Mouse (Mus musculus) brain, embryonic 14.5 days (tissue): Measurements from ENCODE around the gene Snx10. TPM values are rescaled to one million over a fixed set of nuclear protein-coding genes. Genes with fewer than 3 reads are reported as not detected.

ENCODE experiments used
- DNase-seq: peaks from one replicate; pipeline ENCODE4 v3.0.0-alpha.2; 2011; ENCODE audit warnings: low read depth
- CTCF ChIP-seq: fragments of 200-500 bp; IDR thresholded peaks from 2 replicates; pipeline ENCODE4 v1.5.1; 2012; ENCODE audit warnings: inconsistent platforms, mild to moderate bottlenecking, moderate library complexity, borderline replicate concordance; ENCODE audit not compliant: insufficient read depth, insufficient read length; ENCODE audit errors: extremely low read depth
- POLR2A ChIP-seq: fragments of 200-500 bp; IDR thresholded peaks from 2 replicates; pipeline ENCODE4 v1.6.1; 2012; ENCODE audit warnings: mild to moderate bottlenecking, inconsistent platforms, borderline replicate concordance; ENCODE audit not compliant: poor library complexity, insufficient read depth, insufficient read length, severe bottlenecking; ENCODE audit errors: extremely low read depth
- polyA plus RNA-seq: library from polyadenylated mRNA; depleted of rRNA; stranded (reverse); fragments of >200 nt; gene quantifications from 2 replicates; pipeline ENCODE4 v1.2.3, GENCODE M21; 2012

Snx10 gene
- polyA plus RNA-seq, 1 experiment, result 23.0 TPM

DNA sequence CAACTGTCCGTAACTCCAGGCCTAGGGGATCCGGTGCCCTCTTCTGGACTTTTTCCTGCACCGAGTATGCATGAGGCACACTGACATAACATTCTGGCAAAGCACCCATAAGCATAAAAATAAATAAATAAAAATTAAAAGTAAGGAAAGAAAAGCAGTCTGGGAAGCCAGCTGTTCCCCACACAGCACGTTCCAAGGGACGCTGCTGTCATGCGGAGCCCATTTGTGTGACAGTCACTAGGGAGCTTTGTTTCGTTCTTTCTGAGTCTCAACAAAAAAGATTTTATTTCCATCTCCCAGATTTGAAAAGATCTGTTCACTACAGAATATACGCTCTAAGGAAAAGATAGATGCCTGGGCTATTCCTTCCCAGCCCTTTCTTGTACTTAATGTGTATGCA lies 45.4 kb downstream of the Snx10 start:
- peak; percentile 35 for DNase-seq
- no peak for TF ChIP-seq CTCF
- no peak for TF ChIP-seq POLR2A

DNA sequence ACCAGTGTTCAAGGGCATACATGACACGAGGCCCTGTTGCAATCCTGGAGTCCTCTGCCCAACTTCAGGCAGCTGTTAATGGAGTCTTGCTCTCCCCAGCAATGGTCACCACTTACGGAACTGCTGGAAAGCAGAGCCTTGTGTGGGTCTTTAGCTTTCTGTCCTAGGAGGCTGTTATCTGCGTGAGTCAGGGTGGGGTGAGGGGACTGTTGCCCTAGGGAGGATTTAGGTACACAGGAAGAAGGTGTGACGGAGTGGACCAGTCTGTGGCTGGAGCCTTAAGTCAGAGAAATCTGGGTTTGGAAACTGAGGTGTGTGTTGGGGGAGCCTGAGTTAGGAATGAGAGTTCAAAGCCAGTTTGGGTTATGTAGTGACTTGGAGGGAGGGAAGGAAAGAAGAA lies 49.4 kb downstream of the Snx10 start:
- TF ChIP-seq POLR2A (no peak), CTCF (no peak)

DNA sequence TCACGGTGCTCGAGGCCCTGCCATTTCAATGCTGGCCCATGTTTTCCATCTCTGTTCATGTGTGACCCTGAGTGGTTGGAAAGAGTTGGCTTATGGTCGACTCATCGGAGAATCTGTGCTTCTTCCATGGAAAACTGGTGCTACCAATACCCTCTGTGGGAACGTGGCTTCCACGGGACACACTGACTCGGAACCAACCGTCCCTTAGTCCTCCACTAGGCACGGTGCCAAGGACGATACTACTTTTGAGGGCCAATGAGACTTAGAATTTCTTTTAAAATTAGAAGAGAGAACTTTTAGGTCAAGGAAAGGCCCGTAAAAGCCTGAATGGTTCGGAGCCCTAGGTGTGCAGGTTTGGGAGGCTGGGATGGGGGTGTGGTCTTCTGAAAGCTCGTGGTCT lies 50.4 kb downstream of the Snx10 start:
- no peak for DNase-seq
- TF ChIP-seq CTCF (no peak), POLR2A (no peak)

More for the DNA sequence above, 49.4 kb downstream of the Snx10 start:
- no peak for DNase-seq

DNA sequence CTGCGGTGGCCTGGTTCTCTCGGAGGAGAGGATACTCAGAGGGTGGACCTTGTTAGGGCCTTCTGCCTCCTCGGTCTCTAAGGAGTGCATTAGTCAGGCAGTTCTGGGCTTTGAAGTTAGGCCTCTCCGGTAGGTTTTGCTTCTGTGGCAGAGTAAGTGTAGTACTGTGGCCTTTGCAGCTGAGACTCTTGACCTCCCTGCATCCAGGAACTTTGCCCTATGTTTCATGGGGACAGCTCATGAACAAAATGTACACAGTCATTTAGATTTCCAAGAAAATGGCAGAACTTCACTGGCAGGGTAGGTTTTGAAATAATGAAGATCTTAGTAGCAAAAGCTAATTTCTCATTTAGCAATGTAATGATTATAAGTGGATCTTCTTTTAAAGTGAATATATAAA lies 54.7 kb downstream of the Snx10 start:
- TF ChIP-seq CTCF (no peak), POLR2A (no peak)
- no peak for DNase-seq

DNA sequence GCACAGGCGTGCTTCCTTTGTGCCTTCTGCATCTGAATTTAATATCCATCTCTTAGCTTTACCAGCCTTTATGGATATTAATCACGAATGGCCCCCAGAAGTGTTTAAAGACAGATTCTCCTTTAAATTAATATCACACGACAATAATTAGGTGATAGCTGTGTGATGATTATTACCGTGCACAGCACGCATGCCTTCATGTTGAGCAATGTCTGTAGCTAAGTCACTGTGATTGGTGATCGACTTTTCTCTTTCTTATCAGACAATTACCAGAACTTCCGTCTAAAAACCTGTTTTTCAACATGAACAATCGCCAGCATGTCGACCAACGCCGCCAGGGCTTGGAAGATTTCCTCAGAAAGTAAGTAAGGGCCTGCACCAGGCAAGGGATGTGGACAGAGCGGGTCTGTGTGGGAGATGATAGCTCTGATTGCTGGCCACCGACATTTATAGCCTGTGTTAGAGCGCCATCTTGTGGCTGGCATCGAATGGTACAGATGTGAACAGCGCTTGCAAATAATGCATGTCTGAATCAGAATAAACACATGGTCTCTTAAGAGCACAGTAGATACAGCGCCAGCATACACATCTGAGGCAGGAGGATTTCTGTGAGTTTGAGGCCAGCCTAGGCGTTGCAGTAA lies 56.5 kb downstream of the Snx10 start:
- DNase-seq, result peak; percentile 95
- peak; percentile 89 for TF ChIP-seq CTCF
- TF ChIP-seq POLR2A, result no peak

DNA sequence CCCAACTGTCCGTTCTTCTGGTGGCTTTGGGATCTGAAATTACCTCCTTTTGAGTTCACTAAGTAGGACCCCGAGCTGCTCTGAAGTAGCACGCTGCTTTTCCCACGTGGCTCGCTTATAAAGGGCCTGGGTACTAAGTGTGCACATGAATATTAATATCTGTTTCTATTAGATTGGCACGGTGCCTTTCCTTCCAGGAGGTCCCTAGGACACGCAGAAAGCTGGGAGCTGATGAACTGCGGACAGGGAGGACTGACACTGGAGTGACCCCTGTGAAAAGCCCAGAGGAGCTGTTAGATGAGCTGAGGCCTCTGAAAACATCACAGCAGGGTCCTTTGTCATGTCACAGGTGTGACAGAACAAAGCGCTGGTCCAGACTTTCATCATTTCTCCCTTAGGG lies 57.7 kb downstream of the Snx10 start:
- peak; percentile 40 for DNase-seq
- TF ChIP-seq POLR2A (no peak), CTCF (no peak)

DNA sequence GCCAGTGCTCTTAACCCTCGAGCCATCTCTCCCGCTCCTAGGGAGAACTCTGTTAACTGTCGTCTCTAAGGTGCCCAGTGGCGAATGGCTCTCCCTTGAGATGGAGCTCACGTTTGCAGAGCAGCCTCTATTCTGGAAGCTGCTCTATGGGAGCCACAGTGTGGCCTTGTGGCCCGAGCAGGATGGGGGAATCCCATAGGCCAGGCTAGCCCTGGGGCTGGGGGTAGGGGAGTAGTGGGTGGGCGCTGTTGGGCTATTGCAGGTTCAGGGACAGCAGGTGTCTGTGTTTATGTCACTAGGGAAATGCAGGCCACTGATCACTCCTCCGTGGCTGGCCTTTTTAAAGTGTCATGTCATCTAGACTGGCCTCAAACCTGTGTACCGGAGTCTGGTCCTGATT lies 58.4 kb downstream of the Snx10 start:
- no peak for DNase-seq
- TF ChIP-seq CTCF, result no peak
- no peak for TF ChIP-seq POLR2A

DNA sequence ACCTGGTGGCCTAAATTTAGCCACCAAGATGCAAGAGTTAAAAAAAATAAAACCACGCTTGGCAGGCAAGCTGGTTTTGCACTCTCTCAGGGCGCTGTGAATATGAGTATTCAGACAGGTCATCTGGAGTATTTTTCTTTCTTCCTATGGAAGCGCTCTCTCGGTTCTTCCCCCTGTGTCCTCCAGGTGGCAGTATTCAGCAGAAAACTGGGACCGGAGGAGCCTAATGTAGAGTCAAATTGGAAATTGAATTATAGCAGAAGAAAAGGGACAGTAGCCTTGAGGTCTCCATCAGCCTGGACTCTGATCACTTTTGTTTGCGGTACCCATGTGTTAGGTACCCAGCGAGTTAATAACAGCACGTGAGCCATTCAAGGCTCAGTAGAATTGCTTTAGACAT lies 62.3 kb downstream of the Snx10 start:
- TF ChIP-seq CTCF, result peak; percentile 80; the same call in 1 of the 2 replicates
- TF ChIP-seq POLR2A, result no peak
- DNase-seq, result peak; percentile 89

DNA sequence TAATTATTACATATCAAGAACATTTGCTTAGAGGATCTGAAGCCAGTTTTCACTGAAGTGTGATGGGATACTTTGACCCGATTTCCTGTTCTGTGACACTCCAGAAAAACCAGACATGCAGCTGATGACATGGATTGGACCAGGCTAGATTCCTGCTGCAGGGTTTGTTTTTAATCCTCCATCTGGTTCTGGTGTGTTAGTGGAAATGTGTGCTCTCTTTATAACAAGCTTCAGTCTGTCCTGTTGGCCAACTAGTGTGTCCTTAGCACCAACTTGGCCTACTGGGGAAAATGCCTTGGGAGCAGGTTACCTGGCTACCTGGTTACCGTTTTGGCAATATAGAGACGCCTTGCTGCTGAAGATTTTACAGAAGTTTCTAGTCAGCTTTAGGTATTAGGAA lies 63.6 kb downstream of the Snx10 start:
- TF ChIP-seq POLR2A (no peak), CTCF (no peak)
- DNase-seq, result no peak

DNA sequence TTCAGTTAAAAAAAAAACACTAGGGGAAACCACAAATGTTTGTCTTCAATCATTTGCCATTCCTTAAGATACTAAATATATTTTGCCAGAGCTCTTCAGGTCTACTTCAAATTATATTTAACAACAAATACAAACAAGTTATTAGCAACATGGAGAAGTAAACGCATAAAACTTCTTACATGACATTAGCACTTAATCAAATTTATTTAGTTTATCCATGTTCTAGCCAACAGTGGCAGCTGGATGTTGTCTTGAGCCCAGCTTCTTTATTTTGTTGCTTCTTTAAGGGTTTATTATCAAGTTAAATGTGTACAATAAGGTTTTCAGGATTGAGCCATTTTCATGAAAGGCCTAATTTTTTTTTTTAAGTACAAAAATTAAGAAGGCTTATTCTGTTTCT lies 67.6 kb downstream of the Snx10 start:
- TF ChIP-seq POLR2A, result no peak
- DNase-seq, result no peak

DNA sequence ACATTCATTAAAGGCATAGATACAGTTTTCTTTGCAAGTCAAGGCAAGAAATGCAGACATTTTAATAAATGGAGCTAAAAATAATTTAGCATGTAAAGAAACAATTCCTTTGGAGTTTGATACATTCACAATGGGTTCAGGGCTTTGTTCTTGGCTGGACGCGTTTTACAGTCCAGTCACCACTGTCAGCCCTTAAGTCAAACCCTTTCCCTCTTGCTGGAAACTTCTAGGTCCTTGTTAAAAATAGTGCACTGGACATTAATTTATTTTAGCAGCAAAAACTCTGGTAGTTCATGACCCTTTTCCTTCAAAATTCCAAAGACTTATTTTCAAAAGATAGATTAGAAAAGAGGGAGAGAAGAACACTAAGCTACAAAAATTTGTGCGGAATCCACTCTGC lies 68.1 kb downstream of the Snx10 start:
- DNase-seq, result no peak
- TF ChIP-seq POLR2A (no peak), CTCF (no peak)

DNA sequence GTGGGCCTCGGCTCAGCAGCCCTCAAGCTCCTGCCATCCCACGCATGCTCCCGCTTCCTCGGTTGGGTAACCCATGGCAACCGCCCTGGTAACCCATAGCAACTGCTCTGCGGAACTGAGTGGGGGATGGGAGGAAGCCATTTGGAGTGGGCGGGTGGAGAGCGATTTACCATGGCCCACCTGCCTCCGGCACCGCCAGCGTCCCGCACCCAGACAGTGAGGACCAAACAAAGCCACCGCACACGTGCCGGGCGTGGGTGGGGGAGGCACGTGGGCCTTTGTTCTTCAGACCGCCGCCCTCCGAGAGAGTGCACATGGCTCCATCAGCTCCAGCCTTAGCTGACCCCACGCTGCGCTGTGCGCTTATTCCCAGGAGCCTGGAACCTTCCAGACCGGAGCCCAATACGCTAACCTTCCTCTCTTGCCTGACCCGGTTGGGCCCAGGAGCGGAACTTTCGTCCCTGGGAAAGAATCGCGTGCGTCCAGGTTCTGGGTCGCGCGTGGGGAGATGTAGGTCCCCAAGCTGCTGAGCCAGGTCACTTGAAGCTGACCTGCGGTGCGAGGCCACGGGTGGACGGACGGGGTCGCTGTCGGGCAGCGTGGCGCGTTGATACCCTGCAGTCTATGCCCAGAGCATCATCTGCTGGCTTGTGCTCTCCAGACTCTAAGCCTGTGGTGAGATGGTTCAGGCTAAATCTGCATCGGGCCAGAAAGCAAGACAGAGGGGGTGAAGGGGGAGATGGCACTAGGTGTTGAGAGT lies 68.8 kb downstream of the Snx10 start:
- no peak for TF ChIP-seq POLR2A
- peak; percentile 85 for TF ChIP-seq CTCF
- DNase-seq, result peak; percentile 99
